Mouse (Mus musculus): ENCODE data around the gene Cfdp1. TPM values are rescaled to one million over a fixed set of nuclear protein-coding genes. Genes with fewer than 3 reads are reported as not detected.

The Cfdp1 gene
- total RNA-seq, 2 experiments from 2014 or later, result 69.5 to 76.7 TPM

Other genes starting within 250 kb of the Cfdp1 start
- 10 to 100 TPM; 50.1 to 74.8 TPM for gene Ldhd, start 223.9 kb downstream of the Cfdp1 start, total RNA-seq (2021)
- gene Zfp1, start 210.9 kb downstream of the Cfdp1 start, total RNA-seq (2021), result 1 to 10 TPM; 7.2 to 8.7 TPM
- gene Ctrb1, start 163.3 kb downstream of the Cfdp1 start, total RNA-seq (2021), result under 1 TPM in 1 of 2 experiments, not detected in 1; 0.36 TPM
- gene Bcar1, start 110.5 kb downstream of the Cfdp1 start, total RNA-seq (2021), result 10 to 100 TPM; 68.5 to 75.7 TPM
- 1 to 10 TPM; 6.6 to 6.9 TPM for gene Tmem170, start 22.5 kb upstream of the Cfdp1 start, total RNA-seq (2021)
- not detected for gene Chst5, start 56.2 kb upstream of the Cfdp1 start, total RNA-seq (2021)
- gene Tmem231, start 79.6 kb upstream of the Cfdp1 start, total RNA-seq (2021), result 1 to 10 TPM; 5.6 to 5.7 TPM
- gene Gabarapl2, start 86.4 kb upstream of the Cfdp1 start, total RNA-seq (2021), result 100 to 1,000 TPM; 158 to 177 TPM
- gene Adat1, start 138.0 kb upstream of the Cfdp1 start, total RNA-seq (2021), result 1 to 10 TPM; 3.3 to 3.4 TPM
- gene Kars, start 157.0 kb upstream of the Cfdp1 start, total RNA-seq (2021), result 100 to 1,000 TPM; 108 to 110 TPM
- 10 to 100 TPM; 20.7 to 21.7 TPM for gene Terf2ip, start 157.1 kb upstream of the Cfdp1 start, total RNA-seq (2021)
- gene Gm6793, start 160.7 kb upstream of the Cfdp1 start, total RNA-seq (2021), result under 1 TPM; 0.20 to 0.23 TPM

Data from adrenal gland, postnatal 36 days (tissue).